Mouse (Mus musculus): Measurements from ENCODE around the gene Gm49368.
"Not testable (repeated sequence)": the region's sequence is repeated elsewhere in the genome, so short reads cannot be mapped to it uniquely, and the experiment has no call there.

Gm49368 gene

DNA sequence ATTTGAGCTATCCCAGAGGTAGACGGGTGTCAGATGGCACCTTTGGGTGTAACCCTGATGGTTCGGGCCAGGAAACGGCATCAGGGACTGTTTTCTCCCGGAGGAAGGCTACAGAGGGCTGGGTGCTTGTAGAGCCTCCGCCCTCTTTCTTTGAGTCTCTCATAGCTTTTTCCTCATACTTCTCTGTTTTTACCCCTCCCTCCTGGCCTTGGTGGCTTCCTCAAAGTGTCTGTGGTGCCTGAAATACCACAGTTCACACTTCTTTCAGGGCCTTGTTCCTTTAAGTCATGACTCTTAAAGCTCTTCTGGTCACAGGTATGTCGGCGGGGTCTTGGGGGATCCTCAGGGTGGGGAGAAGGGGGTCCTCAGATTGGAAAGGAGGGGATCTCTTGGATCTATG lies at the start of gene Gm49368, which contains the start of gene Itgam:
Gene Gm49368 (plus strand): TSS at position 228 of the 400 bp plus-strand sequence.
Gene Itgam (plus strand): TSS at position 185 of the 400 bp plus-strand sequence.
- no peak for DNase-seq (ENCODE audit: low spot score)

- DNase-seq (ENCODE audit: low spot score), result no peak
Observed at GRCm38 (mm10) chr7:128013116-128013515, 49.4 kb upstream of the Gm49368 start.

DNA sequence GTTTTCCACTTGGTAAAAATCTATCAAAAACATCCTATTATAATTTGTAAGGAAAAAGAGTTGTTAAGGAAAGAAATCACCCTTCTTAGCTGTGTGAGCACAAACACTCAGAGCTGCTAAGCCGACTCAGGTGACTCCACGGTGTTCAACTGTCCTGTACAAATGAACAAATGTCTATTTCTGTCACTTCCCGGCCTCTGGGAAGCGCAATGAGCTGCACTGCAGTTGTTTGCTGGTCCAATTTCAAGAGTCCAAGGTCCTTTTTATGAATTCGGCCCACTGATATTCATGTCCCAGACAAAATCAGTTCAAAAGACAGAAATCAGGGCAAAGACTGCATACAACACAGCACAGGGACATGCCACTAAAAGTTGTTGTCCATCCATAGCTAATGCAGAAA lies 46.3 kb upstream of the Gm49368 start:
- not testable (repeated sequence) for DNase-seq (ENCODE audit: low spot score)

DNA sequence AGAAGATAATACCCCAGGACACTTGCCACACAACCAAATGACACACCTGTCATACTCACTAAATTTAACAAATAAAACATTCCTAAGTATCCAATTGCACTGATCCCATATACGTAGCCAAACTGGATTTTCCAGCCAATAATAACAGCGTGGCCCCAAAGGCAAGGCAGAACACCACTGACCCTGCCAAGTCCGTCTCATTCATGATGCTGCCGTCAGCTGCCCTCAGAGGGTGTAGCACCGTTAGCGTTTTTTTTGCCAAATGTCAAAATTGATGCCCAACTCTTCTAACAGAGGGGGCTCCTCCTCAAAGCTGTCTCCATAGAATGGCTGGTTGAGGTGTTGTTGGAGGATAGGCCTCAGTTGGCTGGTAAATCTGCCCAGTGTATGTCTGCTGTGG lies 45.8 kb upstream of the Gm49368 start:
- DNase-seq (ENCODE audit: low spot score), result no peak

DNA sequence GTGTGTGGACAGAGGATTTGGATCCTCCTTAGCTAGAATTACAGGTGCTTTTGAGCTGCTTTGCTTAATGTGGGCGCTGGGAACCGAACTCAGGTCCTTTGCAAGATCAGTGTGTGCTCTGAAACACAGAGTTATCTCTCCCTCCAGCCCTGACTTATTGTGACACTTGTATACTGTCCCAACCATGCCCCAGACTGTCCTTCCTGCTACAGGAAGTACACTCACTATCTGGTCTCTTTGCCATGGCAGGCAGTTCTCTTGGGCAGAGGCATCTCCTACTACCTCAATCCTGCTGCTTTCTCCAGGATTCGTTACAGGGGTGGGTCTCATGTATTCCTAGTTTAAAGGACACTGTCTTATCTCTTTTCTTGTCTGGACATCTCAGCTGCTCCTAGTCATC lies 44.2 kb upstream of the Gm49368 start:
- DNase-seq (ENCODE audit: low spot score), result no peak

GRCm38 (mm10) chr7:128019187-128019586 lies 43.3 kb upstream of the Gm49368 start:
- DNase-seq (ENCODE audit: low spot score), result no peak

DNA sequence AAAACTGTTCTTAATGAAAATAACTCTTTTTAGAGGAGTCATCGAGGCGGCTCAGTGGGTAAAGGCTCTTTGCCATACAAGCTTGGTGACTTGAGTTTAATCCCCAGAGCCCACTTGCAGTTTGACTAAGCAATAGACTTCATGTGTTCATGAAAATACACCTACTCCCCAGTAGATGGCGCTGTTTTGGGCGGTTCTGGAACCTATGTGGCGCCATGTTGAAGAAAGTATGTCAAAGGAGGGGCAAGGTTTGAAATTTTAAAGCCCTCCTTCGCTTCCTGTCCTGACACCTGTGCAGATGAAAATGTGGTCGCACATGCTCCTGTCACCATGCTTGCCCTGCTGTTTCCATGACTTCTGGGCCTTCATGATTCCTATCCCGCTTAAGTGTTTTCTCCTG lies 39.5 kb upstream of the Gm49368 start:
- DNase-seq (ENCODE audit: low spot score), result no peak

DNA sequence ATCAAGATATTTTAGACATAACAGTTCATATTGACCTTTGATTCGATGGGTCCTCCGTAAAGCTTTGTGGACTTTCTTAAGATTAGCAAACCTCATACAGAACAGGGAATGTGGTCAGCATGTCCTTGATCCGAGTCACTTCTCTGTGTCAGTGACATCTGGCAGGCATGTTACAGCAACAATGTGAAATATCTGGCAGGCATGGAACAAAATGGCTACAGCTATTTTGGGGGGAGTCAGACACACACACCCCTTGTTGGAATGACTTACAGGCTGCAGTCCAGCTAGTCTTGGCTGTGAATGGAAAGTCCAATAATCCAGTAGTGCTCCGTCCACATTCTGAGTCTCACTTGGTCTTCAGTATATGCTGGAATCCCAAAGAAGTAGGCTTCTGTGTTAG lies 38.9 kb upstream of the Gm49368 start:
- no peak for DNase-seq (ENCODE audit: low spot score)

GRCm38 (mm10) chr7:128024364-128024763 lies 38.1 kb upstream of the Gm49368 start:
- DNase-seq (ENCODE audit: low spot score), result no peak

DNA sequence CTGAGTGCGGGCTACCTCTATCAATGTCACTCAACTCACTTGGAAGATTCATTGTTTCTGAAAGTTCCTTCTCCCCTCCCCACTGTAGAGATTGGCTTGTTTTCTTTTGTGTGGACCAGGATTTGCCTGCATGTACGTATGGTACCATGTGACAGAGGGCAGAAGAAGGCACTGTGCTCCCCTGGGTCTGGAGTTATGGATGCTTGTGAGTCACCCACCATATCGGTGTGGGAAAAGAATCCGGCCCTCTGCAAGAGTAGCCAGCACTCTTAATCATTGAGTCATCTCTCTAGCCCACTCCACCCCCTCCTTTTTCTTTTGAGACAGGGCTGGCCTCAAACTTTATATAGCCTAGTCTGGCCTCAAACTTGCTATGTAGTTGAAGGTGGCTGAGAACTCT lies 37.6 kb upstream of the Gm49368 start:
- no peak for DNase-seq (ENCODE audit: low spot score)

- DNase-seq (ENCODE audit: low spot score), result no peak
Observed at GRCm38 (mm10) chr7:128025381-128025780, 37.1 kb upstream of the Gm49368 start.

DNA sequence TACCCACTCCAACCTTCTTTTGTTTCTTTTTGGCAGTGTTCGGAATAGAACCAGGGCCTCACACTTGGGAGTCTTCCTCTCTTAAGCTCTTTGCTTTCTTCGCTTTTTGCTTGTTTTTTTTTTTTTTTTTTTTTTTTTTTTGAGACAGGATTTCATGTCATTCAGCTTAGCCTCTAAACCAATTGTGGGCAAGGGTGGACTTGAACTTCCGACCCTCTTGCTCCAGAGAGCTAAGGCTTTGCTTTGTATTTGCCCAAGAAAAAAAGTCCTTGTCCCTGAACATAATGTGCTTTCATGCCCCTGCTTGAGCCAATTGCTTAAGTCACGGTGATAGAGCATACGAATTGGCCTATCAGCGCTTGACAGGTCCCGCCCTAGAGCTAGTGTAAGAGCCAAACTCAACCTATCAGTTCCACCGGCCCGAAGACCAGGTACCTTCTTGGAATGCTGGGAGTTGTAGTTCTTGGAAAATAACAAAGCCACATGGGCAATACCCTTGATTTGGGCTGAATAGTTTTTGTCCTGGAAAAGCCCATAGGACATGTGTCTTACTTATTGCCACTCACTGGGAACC lies 31.0 kb upstream of the Gm49368 start:
- DNase-seq (ENCODE audit: low spot score), result no peak

DNA sequence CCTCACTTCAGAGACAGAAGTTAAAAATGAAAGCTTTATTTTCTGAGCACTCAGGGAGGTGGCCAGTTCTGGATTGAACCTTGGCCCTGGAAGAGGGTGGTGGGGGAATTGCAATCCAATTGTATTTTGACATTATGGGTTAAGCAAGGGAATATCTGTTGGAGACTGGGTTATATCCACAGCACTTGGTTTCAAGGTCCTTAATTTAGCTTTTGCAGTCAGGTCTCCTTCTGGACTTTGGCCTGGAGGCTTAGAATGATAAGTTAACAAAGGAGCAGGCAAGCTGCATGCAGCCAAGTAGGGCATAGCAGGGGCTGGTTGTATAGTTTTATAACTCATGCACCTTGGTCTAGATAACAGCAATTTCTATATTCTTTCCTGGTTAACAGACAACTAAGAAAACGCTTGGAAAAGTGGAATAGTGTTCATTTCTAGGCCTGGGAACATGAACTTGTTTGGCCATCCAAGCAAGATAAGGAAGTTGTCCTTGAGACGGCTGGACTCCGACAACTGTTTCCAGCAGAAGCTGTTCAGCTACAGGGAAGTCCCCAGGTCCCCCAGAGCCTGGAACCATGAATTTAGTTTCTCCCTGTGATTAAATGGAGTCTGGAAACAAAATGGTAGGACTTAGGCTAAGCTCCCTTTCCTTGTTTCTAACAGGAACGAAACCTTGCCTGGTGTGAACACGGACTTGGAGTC lies 30.0 kb upstream of the Gm49368 start:
- DNase-seq (ENCODE audit: low spot score), result no peak

- DNase-seq (ENCODE audit: low spot score), result no peak
Observed at GRCm38 (mm10) chr7:128032989-128033293, 29.5 kb upstream of the Gm49368 start.

DNA sequence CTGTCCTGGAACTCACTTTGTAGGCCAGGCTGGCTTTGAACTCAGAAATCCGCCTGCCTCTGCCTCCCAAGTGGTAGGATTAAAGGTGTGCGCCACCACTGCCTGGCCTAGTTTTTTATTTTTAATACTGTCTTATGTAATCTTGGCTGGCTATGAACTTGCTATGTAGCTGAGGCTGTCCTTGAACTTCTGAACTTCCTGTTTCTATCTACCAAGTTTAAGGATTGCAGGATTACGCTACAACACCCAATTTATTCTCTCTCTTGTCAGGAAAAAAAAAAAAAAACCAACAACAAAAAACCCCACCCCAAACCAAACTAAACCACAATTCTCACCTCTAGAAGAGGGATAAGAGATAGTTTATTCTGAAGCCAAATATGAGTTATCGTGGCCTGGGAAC lies 28.9 kb upstream of the Gm49368 start:
- DNase-seq (ENCODE audit: low spot score), result no peak

DNA sequence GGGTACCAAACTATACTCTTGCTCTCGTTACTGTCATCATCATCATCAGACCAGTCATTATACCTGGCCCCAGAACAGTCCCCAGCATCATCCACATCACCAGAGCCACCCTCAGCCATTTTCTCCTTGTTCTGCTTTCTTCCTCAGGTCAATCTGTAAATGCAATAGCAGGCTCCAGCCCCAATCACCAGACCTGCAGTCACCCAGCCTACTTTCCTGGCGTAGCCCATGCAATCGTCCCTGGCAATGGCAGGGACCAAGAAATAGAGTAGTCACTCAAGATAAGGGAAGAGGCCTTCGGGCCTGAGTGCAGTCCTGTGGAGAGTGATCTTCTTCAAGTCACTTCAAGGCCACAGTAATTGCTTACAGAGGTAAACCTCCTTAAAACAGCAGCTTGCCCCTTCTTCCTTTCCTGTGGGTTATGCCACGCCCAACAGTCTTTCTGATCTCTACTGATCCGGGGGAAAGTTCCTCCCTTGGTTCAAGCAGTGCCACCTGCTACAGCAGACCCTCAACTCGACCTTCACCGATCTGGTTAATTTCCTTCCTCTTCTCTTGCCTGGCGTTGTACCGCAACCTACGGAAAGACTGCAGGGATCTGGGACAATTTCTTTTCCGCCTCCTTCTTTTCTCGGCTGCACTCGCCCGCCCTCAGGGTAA lies 20.2 kb upstream of the Gm49368 start:
- DNase-seq (ENCODE audit: low spot score), result not testable (repeated sequence)

GRCm38 (mm10) chr7:128044142-128044785 lies 18.2 kb upstream of the Gm49368 start:
- peak; percentile 16 for DNase-seq (ENCODE audit: low spot score)

DNA sequence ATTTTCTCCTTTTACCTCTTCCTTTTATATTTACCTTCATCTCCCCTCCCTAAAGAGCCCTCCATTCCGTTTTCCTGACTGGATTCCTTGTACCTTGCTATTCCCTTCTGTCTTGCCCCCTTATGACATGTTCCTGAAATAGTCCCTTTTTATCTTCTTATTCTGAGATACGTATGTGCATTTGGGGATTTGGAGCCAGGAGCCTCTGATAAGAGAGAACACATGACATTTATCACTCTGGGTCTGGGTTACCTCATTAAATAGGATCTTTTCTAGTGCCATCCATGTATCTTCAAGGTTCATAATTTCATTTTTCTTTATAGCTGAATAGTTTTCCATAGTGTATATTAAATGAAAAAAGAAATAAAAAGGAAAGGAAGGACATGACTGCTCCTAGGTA lies 16.8 kb upstream of the Gm49368 start:
- DNase-seq (ENCODE audit: low spot score), result no peak

DNA sequence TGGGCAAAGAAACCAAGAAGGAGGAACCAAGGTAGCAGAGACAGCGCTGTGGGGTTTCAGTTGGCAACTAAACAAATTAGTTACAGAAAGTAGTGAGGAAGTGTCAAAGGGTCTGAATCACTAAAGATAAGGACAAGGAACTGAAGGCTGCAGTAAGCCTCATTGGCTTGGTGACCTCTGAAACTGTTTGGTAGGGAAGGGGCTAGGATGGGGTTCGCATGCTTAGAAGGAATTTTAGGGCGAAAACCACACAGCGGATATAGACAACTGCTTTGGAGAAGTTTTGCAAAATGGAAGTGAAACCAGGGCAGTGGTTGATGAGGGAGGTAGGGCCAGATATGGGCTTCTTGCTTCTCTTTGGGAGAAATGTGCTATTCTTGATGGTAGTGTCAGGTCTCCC lies 13.7 kb upstream of the Gm49368 start:
- no peak for DNase-seq (ENCODE audit: low spot score)

- DNase-seq (ENCODE audit: low spot score), result no peak
Observed at GRCm38 (mm10) chr7:128049254-128049653, 13.2 kb upstream of the Gm49368 start.

DNA sequence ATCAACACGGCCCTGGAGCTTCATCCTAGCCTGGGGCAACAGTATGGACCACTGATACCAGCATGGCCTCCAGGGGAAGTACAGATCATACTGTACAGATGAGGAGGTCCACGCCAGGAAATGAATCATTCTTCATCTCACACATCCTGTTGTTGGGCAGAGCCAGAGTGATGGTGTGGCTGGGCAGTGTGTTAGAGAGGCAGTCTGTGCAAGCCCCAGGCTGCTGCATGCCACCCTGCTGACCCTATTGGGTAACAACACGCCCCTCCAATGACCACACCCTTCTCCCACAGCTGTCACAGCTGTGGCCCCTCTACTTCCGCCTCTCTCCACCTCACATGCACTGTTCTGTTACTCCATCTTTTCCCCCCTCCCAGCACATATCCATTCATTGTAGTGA lies 11.7 kb upstream of the Gm49368 start:
- DNase-seq (ENCODE audit: low spot score), result no peak

GRCm38 (mm10) chr7:128053061-128053460 lies 9.4 kb upstream of the Gm49368 start:
- no peak for DNase-seq (ENCODE audit: low spot score)

- DNase-seq (ENCODE audit: low spot score), result no peak
Observed at GRCm38 (mm10) chr7:128056917-128057444, 5.5 kb upstream of the Gm49368 start.
